Mouse (Mus musculus): ENCODE measurements around the gene Tmem202. TPM values are rescaled to one million over a fixed set of nuclear protein-coding genes. Genes with fewer than 3 reads are reported as not detected.

Tmem202 gene
- total and polyA plus RNA-seq, 2 experiments from 2014 or later, result 0.99 to 1.4 TPM

DNA sequence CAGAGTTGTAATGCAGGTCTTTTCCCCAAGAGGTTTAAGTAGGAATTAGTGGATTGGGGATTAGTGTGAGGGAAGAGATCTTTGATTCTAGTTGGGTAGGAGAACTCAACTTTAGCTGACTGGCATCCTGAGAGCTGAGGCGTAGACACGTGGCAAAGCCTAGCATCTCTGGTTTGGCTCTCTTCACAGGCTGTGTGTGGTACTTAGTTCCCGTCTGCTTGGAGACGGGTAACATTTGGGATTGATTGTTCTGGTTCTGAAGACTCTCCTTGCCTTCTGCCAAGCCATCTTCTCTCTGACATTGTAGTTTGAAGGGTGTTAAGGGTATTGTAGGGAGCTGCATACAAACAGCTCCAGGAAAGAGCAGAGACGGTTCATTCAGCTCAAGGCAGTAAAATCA is 13.0 kb upstream of the Tmem202 start:
- ATAC-seq (ENCODE audit: low FRiP score) (no peak), DNase-seq (ENCODE audit: low spot score) (no peak)
- 78% methylated on average over 5 of the region's 5 CpGs for WGBS
- H3K27me3 ChIP-seq (ENCODE audit: insufficient read depth, low read length), result no peaks in the 10 kb centered on the region
- H3K4me3 ChIP-seq (ENCODE audit: low read depth, low read length), result no peak overlapping the region
- TF ChIP-seq CTCF (IDR thresholded peaks at IDR 0.05), result no peak
- H3K36me3 ChIP-seq (ENCODE audit: insufficient read depth, low read length), result peaks cover 23% of the 10 kb centered on the region
- H3K4me1 ChIP-seq (ENCODE audit: insufficient read depth, low read length), result no peaks in the 10 kb centered on the region
- H3K9me3 ChIP-seq (ENCODE audit: low read length), result no peaks in the 10 kb centered on the region
- no peak overlapping the region for H3K4me2 ChIP-seq (ENCODE audit: low read depth, low read length, poor library complexity, severe bottlenecking)
- no peak overlapping the region for H3K9ac ChIP-seq (replicated peaks; ENCODE audit: low read length, poor library complexity, severe bottlenecking)
- no peak overlapping the region for H3K27ac ChIP-seq (ENCODE audit: low read depth, low read length)

DNA sequence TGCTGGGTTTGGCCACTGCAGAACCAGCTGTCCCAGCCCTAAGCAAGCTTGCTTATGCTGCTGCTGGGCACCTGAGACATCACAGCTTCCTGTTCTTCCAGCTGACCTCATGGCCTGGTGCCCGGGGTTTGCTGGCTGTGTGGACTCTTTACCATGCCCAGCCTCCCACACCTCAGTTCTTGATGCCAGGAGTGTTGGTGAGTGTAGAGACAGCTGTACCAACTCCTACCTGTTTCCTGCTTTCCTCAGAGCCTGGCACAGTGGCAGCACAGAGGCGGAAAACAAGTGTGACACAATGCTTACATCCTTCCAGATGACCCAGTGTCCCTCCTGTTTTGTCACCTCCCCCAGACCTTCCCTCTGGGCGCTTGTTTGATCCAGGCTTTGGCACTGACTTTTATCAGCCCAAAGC is 12.0 kb upstream of the Tmem202 start:
- 82% methylated on average over 3 of the region's 3 CpGs for WGBS

DNA sequence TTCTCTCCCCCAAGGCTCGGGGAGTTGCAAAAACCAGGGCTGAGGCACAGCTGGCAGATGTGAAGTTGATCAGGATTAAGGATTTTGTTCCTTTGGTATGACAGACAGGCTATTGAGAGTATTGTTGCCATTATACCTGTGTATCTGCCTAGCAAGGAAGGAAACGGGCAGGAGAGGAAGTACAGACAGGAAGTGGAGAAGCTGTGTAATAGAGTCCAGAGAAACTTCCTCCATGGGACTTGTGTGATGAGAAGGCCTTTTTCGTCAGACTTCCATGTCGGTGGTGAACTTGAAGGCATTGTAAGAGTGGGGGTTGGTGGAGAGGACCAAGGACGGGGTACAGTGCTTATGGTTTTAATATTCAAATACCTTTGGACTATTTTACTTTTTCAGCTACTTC is 11.4 kb upstream of the Tmem202 start:
- Histone ChIP-seq H3K36me3 (ENCODE audit: insufficient read depth, low read length) (peaks cover 11% of the 10 kb centered on the region), H3K27ac (ENCODE audit: low read depth, low read length) (no peak overlapping the region), H3K4me3 (ENCODE audit: low read depth, low read length) (no peak overlapping the region), H3K27me3 (ENCODE audit: insufficient read depth, low read length) (no peaks in the 10 kb centered on the region), H3K4me1 (ENCODE audit: insufficient read depth, low read length) (no peaks in the 10 kb centered on the region), H3K9ac (replicated peaks; ENCODE audit: low read length, poor library complexity, severe bottlenecking) (no peak overlapping the region), H3K9me3 (ENCODE audit: low read length) (no peaks in the 10 kb centered on the region), H3K4me2 (ENCODE audit: low read depth, low read length, poor library complexity, severe bottlenecking) (no peak overlapping the region)
- WGBS, result 86% methylated on average over 5 of the region's 5 CpGs
- DNase-seq (ENCODE audit: low spot score), result no peak
- no peak for ATAC-seq (ENCODE audit: low FRiP score)
- no peak for TF ChIP-seq CTCF (IDR thresholded peaks at IDR 0.05)

More for the DNA sequence above, 12.0 kb upstream of the Tmem202 start:
- no peak overlapping the region for H3K4me2 ChIP-seq (ENCODE audit: low read depth, low read length, poor library complexity, severe bottlenecking)
- H3K27me3 ChIP-seq (ENCODE audit: insufficient read depth, low read length), result no peaks in the 10 kb centered on the region
- no peaks in the 10 kb centered on the region for H3K9me3 ChIP-seq (ENCODE audit: low read length)
- ATAC-seq (ENCODE audit: low FRiP score), result no peak
- H3K9ac ChIP-seq (replicated peaks; ENCODE audit: low read length, poor library complexity, severe bottlenecking), result no peak overlapping the region
- no peak overlapping the region for H3K27ac ChIP-seq (ENCODE audit: low read depth, low read length)
- DNase-seq (ENCODE audit: low spot score), result no peak
- H3K4me3 ChIP-seq (ENCODE audit: low read depth, low read length), result no peak overlapping the region
- H3K4me1 ChIP-seq (ENCODE audit: insufficient read depth, low read length), result no peaks in the 10 kb centered on the region
- TF ChIP-seq CTCF (IDR thresholded peaks at IDR 0.05), result no peak
- peaks cover 13% of the 10 kb centered on the region for H3K36me3 ChIP-seq (ENCODE audit: insufficient read depth, low read length)

DNA sequence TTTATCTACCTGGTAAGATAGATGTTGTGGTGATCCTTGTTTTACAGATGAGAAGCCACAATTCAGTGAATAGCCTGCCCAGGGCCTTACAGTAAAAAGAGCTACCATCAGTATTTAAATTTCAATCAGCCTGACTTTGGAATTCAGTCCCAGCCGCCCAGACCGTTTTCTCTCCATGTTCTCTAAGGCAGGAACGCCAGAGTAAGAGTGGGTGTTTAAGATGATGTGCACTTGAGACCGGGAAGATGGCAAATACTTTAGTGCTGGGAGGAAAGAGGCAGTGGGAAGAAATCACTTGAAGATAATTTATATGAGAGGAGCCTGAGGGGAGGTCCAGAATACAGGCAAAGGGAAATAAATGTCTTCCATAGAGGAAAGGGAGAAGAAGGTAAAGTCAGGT is 10.4 kb upstream of the Tmem202 start:
- Histone ChIP-seq H3K4me2 (ENCODE audit: low read depth, low read length, poor library complexity, severe bottlenecking) (no peak overlapping the region), H3K4me1 (ENCODE audit: insufficient read depth, low read length) (no peaks in the 10 kb centered on the region), H3K4me3 (ENCODE audit: low read depth, low read length) (no peak overlapping the region), H3K9me3 (ENCODE audit: low read length) (no peaks in the 10 kb centered on the region), H3K27ac (ENCODE audit: low read depth, low read length) (no peak overlapping the region), H3K9ac (replicated peaks; ENCODE audit: low read length, poor library complexity, severe bottlenecking) (no peak overlapping the region), H3K36me3 (ENCODE audit: insufficient read depth, low read length) (peaks cover 4% of the 10 kb centered on the region), H3K27me3 (ENCODE audit: insufficient read depth, low read length) (no peaks in the 10 kb centered on the region)
- no peak for DNase-seq (ENCODE audit: low spot score)
- TF ChIP-seq CTCF (IDR thresholded peaks at IDR 0.05), result no peak
- 91% methylated on average over 4 of the region's 4 CpGs for WGBS
- ATAC-seq (ENCODE audit: low FRiP score), result no peak

DNA sequence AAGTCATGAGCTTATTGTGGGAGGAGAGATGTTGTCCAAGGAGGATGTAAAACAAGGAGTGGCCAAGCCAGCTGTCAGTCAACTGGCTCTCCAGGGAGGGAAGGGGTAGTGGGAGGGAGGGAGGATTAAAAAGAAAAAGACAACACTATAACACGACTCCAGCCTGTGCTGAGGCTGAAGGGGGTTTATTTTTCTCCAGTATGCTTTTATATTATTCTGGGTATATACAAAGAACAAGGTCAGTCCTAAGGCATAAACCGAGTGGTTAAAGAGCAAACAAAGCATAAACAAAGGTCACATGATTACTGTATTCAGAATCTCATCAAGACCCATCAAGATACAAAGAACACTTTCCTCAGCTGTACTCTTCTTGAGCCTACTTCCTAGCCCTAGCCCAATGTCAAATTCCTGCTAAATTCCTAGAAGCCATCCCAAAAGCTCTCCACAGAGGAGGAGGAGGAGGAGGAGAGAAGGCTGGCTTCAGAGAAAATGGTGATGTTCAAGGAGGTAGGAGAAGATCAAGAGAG is 9.4 kb upstream of the Tmem202 start:
- Histone ChIP-seq H3K9me3 (ENCODE audit: low read length) (no peaks in the 10 kb centered on the region), H3K4me1 (ENCODE audit: insufficient read depth, low read length) (no peaks in the 10 kb centered on the region), H3K27ac (ENCODE audit: low read depth, low read length) (no peak overlapping the region), H3K27me3 (ENCODE audit: insufficient read depth, low read length) (no peaks in the 10 kb centered on the region), H3K9ac (replicated peaks; ENCODE audit: low read length, poor library complexity, severe bottlenecking) (no peak overlapping the region), H3K4me3 (ENCODE audit: low read depth, low read length) (no peak overlapping the region), H3K36me3 (ENCODE audit: insufficient read depth, low read length) (peaks cover 3% of the 10 kb centered on the region; the same call in 1 of the 2 replicates), H3K4me2 (ENCODE audit: low read depth, low read length, poor library complexity, severe bottlenecking) (no peak overlapping the region)
- no peak for TF ChIP-seq CTCF (IDR thresholded peaks at IDR 0.05)
- DNase-seq (ENCODE audit: low spot score) (no peak), ATAC-seq (ENCODE audit: low FRiP score) (no peak)
- WGBS, result 52% methylated on average over 2 of the region's 2 CpGs

DNA sequence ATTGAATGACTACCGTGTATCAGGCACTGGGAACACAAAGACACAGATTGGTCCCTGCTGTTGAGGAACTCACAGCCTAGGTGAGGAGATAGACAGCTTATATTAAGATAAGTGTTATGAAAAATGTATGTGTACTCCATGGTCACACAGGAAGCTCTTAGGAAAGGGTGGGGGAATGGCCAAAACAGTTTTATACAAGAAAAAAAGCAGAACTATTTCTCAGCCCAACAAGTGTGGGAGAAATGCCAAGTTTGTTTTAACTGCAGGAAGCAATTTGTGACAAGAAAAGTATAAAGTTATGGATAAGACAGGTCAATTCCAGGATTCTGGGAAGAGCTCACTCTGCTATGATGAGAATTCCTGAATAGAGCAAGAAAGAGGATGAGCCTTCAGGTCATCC is 8.2 kb upstream of the Tmem202 start:
- TF ChIP-seq CTCF (IDR thresholded peaks at IDR 0.05), result no peak
- no peaks in the 10 kb centered on the region for H3K27me3 ChIP-seq (ENCODE audit: insufficient read depth, low read length)
- DNase-seq (ENCODE audit: low spot score), result no peak
- no peak overlapping the region for H3K4me2 ChIP-seq (ENCODE audit: low read depth, low read length, poor library complexity, severe bottlenecking)
- no peaks in the 10 kb centered on the region for H3K4me1 ChIP-seq (ENCODE audit: insufficient read depth, low read length)
- no peak overlapping the region for H3K4me3 ChIP-seq (ENCODE audit: low read depth, low read length)
- ATAC-seq (ENCODE audit: low FRiP score), result no peak
- 93% methylated on average over 1 of the region's 1 CpGs for WGBS
- H3K9ac ChIP-seq (replicated peaks; ENCODE audit: low read length, poor library complexity, severe bottlenecking), result no peak overlapping the region
- H3K9me3 ChIP-seq (ENCODE audit: low read length), result no peaks in the 10 kb centered on the region
- H3K27ac ChIP-seq (ENCODE audit: low read depth, low read length), result no peak overlapping the region
- H3K36me3 ChIP-seq (ENCODE audit: insufficient read depth, low read length), result peaks cover 3% of the 10 kb centered on the region; the same call in 1 of the 2 replicates

All from midbrain, postnatal 0 days (tissue).